Mouse (Mus musculus) layer of hippocampus, postnatal 14 days (tissue): ENCODE results near the gene Gpc4. TPM values are rescaled to one million over a fixed set of nuclear protein-coding genes. Genes with fewer than 3 reads are reported as not detected.
A peak's percentile ranks its signal among the peaks of the same experiment; 100 is the strongest.

Experiments used
- DNase-seq, 2 experiments: peaks; one replicate each; pipeline ENCODE4 v3.0.0; 2021 to 2022; ENCODE audit warnings: low spot score in 2 of 2, mixed read lengths in 1 of 2
- total RNA-seq, 2 experiments: library from RNA; stranded (reverse); gene quantifications; 2 replicates each; pipeline ENCODE4 v1.2.3; 2021

Gpc4 gene
- total RNA-seq, 2 experiments from 2014 or later = 29.8 to 31.3 TPM

GRCm38 (mm10) chrX:52151555-52151954 lies 13.5 kb downstream of the Gpc4 start:
- no peak for DNase-seq

GRCm38 (mm10) chrX:52151100-52151499 lies 14.0 kb downstream of the Gpc4 start:
- DNase-seq = no peak

- no peak for DNase-seq
Observed at GRCm38 (mm10) chrX:52145563-52145962, 19.5 kb downstream of the Gpc4 start.

- DNase-seq = no peak
Observed at GRCm38 (mm10) chrX:52144491-52144890, 20.6 kb downstream of the Gpc4 start.

- DNase-seq = no peak
Observed at GRCm38 (mm10) chrX:52140316-52140715, 24.7 kb downstream of the Gpc4 start.

- no peak for DNase-seq
Observed at GRCm38 (mm10) chrX:52138461-52139075, 26.5 kb downstream of the Gpc4 start.

- DNase-seq = no peak
Observed at GRCm38 (mm10) chrX:52138033-52138432, 27.0 kb downstream of the Gpc4 start.

- DNase-seq = no peak
Observed at GRCm38 (mm10) chrX:52136525-52136924, 28.5 kb downstream of the Gpc4 start.

- DNase-seq = no peak
Observed at GRCm38 (mm10) chrX:52129604-52130003, 35.4 kb downstream of the Gpc4 start.

GRCm38 (mm10) chrX:52128794-52129193 lies 36.3 kb downstream of the Gpc4 start:
- no peak for DNase-seq

- no peak for DNase-seq
Observed at GRCm38 (mm10) chrX:52113651-52114050, 51.4 kb downstream of the Gpc4 start.

GRCm38 (mm10) chrX:52109663-52110062 lies 55.4 kb downstream of the Gpc4 start:
- no peak for DNase-seq

GRCm38 (mm10) chrX:52108966-52109365 lies 56.1 kb downstream of the Gpc4 start:
- no peak for DNase-seq

GRCm38 (mm10) chrX:52103771-52104170 lies 61.3 kb downstream of the Gpc4 start:
- no peak for DNase-seq

- no peak for DNase-seq
Observed at GRCm38 (mm10) chrX:52101940-52102339, 63.1 kb downstream of the Gpc4 start.

GRCm38 (mm10) chrX:52101445-52101844 lies 63.6 kb downstream of the Gpc4 start:
- no peak for DNase-seq

GRCm38 (mm10) chrX:52087726-52088348 lies 77.2 kb downstream of the Gpc4 start:
- peak; percentile 27 to 45 for DNase-seq

GRCm38 (mm10) chrX:52086885-52087573 lies 78.0 kb downstream of the Gpc4 start:
- DNase-seq = no peak

GRCm38 (mm10) chrX:52083557-52083956 lies 81.5 kb downstream of the Gpc4 start:
- DNase-seq = no peak

- no peak for DNase-seq
Observed at GRCm38 (mm10) chrX:52072410-52072809, 92.6 kb downstream of the Gpc4 start.

- DNase-seq = no peak
Observed at GRCm38 (mm10) chrX:52053416-52053815, 111.6 kb downstream of the Gpc4 start.

GRCm38 (mm10) chrX:52052011-52052410 lies 113.0 kb downstream of the Gpc4 start:
- DNase-seq = no peak
